Mouse (Mus musculus): ENCODE results near the gene Arhgap28.

- no peak for TF ChIP-seq CTCF (IDR thresholded peaks at IDR 0.05; ENCODE audit: low read depth)
- TF ChIP-seq EP300 (optimal IDR thresholded peaks at IDR 0.05) = no peak
Measured at GRCm38 (mm10) chr17:67899376-67899775, 104.5 kb downstream of the Arhgap28 start.
